Mouse (Mus musculus) MEL (cell line): ENCODE measurements around the gene Grk5. TPM values are rescaled to one million over a fixed set of nuclear protein-coding genes. Genes with fewer than 3 reads are reported as not detected.

Experiments used
- DNase-seq: peaks from one replicate; pipeline ENCODE4 v3.0.0; 2011; ENCODE audit warnings: low read depth, low spot score
- H3K27ac ChIP-seq: 2 replicates; pipeline ENCODE4 v1.5.1; 2012; ENCODE audit warnings: low read depth, mild to moderate bottlenecking, control low read depth, low read length, moderate library complexity; ENCODE audit not compliant: control insufficient read depth
- H3K27me3 ChIP-seq, 2 experiments: fragments of 150-350 bp in 1 of 2; sonication (generic) in 1 of 2; 2 replicates each; pipeline ENCODE4 v1.6.1; 2012; ENCODE audit warnings: low read length in 2 of 2, mild to moderate bottlenecking in 2 of 2, improper control_type of control experiment in 1 of 2, moderate library complexity in 1 of 2; ENCODE audit not compliant: insufficient read depth in 2 of 2, control insufficient read depth in 1 of 2
- H3K36me3 ChIP-seq, 2 experiments: 2 replicates each; pipeline ENCODE4 v1.6.1; 2012 to 2014; ENCODE audit warnings: low read length in 2 of 2, improper control_type of control experiment in 1 of 2, inconsistent platforms in 1 of 2, mild to moderate bottlenecking in 1 of 2; ENCODE audit not compliant: insufficient read depth in 2 of 2, control insufficient read depth in 1 of 2
- H3K4me1 ChIP-seq, 2 experiments: fragments of 150-350 bp in 1 of 2; sonication (generic) in 1 of 2; 2 replicates each; pipeline ENCODE4 v1.6.1; 2012; ENCODE audit warnings: low read length in 2 of 2, improper control_type of control experiment in 1 of 2, mild to moderate bottlenecking in 1 of 2; ENCODE audit not compliant: insufficient read depth in 2 of 2, control insufficient read depth in 1 of 2
- H3K4me3 ChIP-seq, 2 experiments: fragments of 150-350 bp in 1 of 2; sonication (generic) in 1 of 2; 2 replicates each; pipeline ENCODE4 v1.5.1; 2012; ENCODE audit warnings: low read depth in 2 of 2, low read length in 2 of 2, mild to moderate bottlenecking in 2 of 2, moderate library complexity in 2 of 2, control low read depth in 1 of 2, improper control_type of control experiment in 1 of 2; ENCODE audit not compliant: control insufficient read depth in 1 of 2, insufficient read depth in 1 of 2
- H3K79me2 ChIP-seq: 2 replicates; pipeline ENCODE4 v1.6.1; 2012; ENCODE audit warnings: mild to moderate bottlenecking, low read length, moderate library complexity; ENCODE audit not compliant: control insufficient read depth, poor library complexity, insufficient read depth
- H3K9ac ChIP-seq: 2 replicates; pipeline ENCODE4 v1.6.1; 2012; ENCODE audit warnings: low read depth, mild to moderate bottlenecking, control low read depth, low read length, moderate library complexity; ENCODE audit not compliant: control insufficient read depth, poor library complexity, severe bottlenecking
- H3K9me3 ChIP-seq: fragments of 150-350 bp; sonication (generic); replicated peaks from 2 replicates; pipeline ENCODE4 v1.6.1; 2012; ENCODE audit warnings: mild to moderate bottlenecking, low read length, improper control_type of control experiment, moderate library complexity; ENCODE audit not compliant: insufficient read depth
- BHLHE40 ChIP-seq: IDR thresholded peaks from 2 replicates; pipeline ENCODE4 v1.6.1; 2012; ENCODE audit warnings: low read depth, mild to moderate bottlenecking, inconsistent platforms, low read length, improper control_type of control experiment, borderline replicate concordance
- CHD1 ChIP-seq: IDR thresholded peaks from 2 replicates; pipeline ENCODE4 v1.6.1; 2012; ENCODE audit warnings: low read depth, mild to moderate bottlenecking, inconsistent platforms, low read length, improper control_type of control experiment
- E2F4 ChIP-seq: IDR thresholded peaks from 2 replicates; pipeline ENCODE4 v1.6.1; 2011; ENCODE audit warnings: low read depth, low read length, improper control_type of control experiment, borderline replicate concordance
- ELF1 ChIP-seq: IDR thresholded peaks from 2 replicates; pipeline ENCODE4 v1.6.1; 2014; ENCODE audit warnings: low read depth, mild to moderate bottlenecking, inconsistent platforms, low read length, improper control_type of control experiment, moderate library complexity
- EP300 ChIP-seq, 2 experiments: IDR thresholded peaks; 2 replicates each; pipeline ENCODE4 v1.6.1; 2011; ENCODE audit warnings: improper control_type of control experiment in 2 of 2, low read length in 2 of 2, low read depth in 1 of 2, mild to moderate bottlenecking in 1 of 2
- ETS1 ChIP-seq: IDR thresholded peaks from 2 replicates; pipeline ENCODE4 v1.6.1; 2012; ENCODE audit warnings: low read depth, mild to moderate bottlenecking, inconsistent platforms, low read length, improper control_type of control experiment, moderate library complexity
- GATA1 ChIP-seq: IDR thresholded peaks from 2 replicates; pipeline ENCODE4 v1.6.1; 2011; ENCODE audit warnings: low read depth, low read length, improper control_type of control experiment
- HCFC1 ChIP-seq: IDR thresholded peaks from 2 replicates; pipeline ENCODE4 v1.6.1; 2012; ENCODE audit warnings: low read depth, mild to moderate bottlenecking, inconsistent platforms, low read length, improper control_type of control experiment, moderate library complexity
- JUND ChIP-seq: IDR thresholded peaks from 2 replicates; pipeline ENCODE4 v1.6.1; 2011; ENCODE audit warnings: low read depth, mild to moderate bottlenecking, improper control_type of control experiment, low read length
- KAT2A ChIP-seq: conservative IDR thresholded peaks from 2 replicates; pipeline ENCODE4 v1.6.1; 2012; ENCODE audit warnings: low read depth, low read length, improper control_type of control experiment, inconsistent platforms
- MAFK ChIP-seq: IDR thresholded peaks from 2 replicates; pipeline ENCODE4 v1.6.1; 2011; ENCODE audit warnings: low read depth, mild to moderate bottlenecking, low read length, improper control_type of control experiment, borderline replicate concordance
- MAZ ChIP-seq: IDR thresholded peaks from 2 replicates; pipeline ENCODE4 v1.6.1; 2012; ENCODE audit warnings: low read depth, mild to moderate bottlenecking, inconsistent platforms, low read length, improper control_type of control experiment
- MEF2A ChIP-seq: IDR thresholded peaks from 2 replicates; pipeline ENCODE4 v1.6.1; 2014; ENCODE audit warnings: low read depth, mild to moderate bottlenecking, inconsistent platforms, low read length, improper control_type of control experiment; ENCODE audit not compliant: poor library complexity, insufficient replicate concordance, severe bottlenecking; ENCODE audit errors: extremely low read depth
- MYB ChIP-seq: IDR thresholded peaks from 2 replicates; pipeline ENCODE4 v1.6.1; 2011; ENCODE audit warnings: mild to moderate bottlenecking, low read depth, low read length, improper control_type of control experiment
- NRF1 ChIP-seq: IDR thresholded peaks from 2 replicates; pipeline ENCODE4 v1.6.1; 2014; ENCODE audit warnings: low read depth, mild to moderate bottlenecking, inconsistent platforms, low read length, improper control_type of control experiment, moderate library complexity; ENCODE audit not compliant: poor library complexity, insufficient read depth, severe bottlenecking
- POLR2AphosphoS2 ChIP-seq: IDR thresholded peaks from 2 replicates; pipeline ENCODE4 v1.6.1; 2011; ENCODE audit warnings: low read length, improper control_type of control experiment
- POLR2AphosphoS5 ChIP-seq: IDR thresholded peaks from 2 replicates; pipeline ENCODE4 v1.6.1; 2012; ENCODE audit warnings: low read depth, borderline replicate concordance, mild to moderate bottlenecking, inconsistent platforms, low read length, moderate library complexity, mixed read lengths
- RCOR1 ChIP-seq: IDR thresholded peaks from 2 replicates; pipeline ENCODE4 v1.6.1; 2012; ENCODE audit warnings: low read depth, mild to moderate bottlenecking, inconsistent platforms, low read length, improper control_type of control experiment
- SIN3A ChIP-seq: IDR thresholded peaks from 2 replicates; pipeline ENCODE4 v1.6.1; 2012; ENCODE audit warnings: low read length, improper control_type of control experiment, inconsistent platforms
- SMC3 ChIP-seq: IDR thresholded peaks from 2 replicates; pipeline ENCODE4 v1.6.1; 2011; ENCODE audit warnings: low read depth, low read length, improper control_type of control experiment
- TAL1 ChIP-seq: IDR thresholded peaks from 2 replicates; pipeline ENCODE4 v1.6.1; 2012; ENCODE audit warnings: mild to moderate bottlenecking, inconsistent platforms, low read length, moderate library complexity, mixed read lengths
- TCF12 ChIP-seq: IDR thresholded peaks from 2 replicates; pipeline ENCODE4 v1.6.1; 2014; ENCODE audit warnings: low read depth, mild to moderate bottlenecking, inconsistent platforms, low read length, improper control_type of control experiment, moderate library complexity
- USF1 ChIP-seq: IDR thresholded peaks from 2 replicates; pipeline ENCODE4 v1.6.1; 2014; ENCODE audit warnings: low read depth, mild to moderate bottlenecking, inconsistent platforms, low read length, improper control_type of control experiment, moderate library complexity
- USF2 ChIP-seq, 2 experiments: IDR thresholded peaks; 2 replicates each; pipeline ENCODE4 v1.6.1; 2011 to 2012; ENCODE audit warnings: improper control_type of control experiment in 2 of 2, low read length in 2 of 2, borderline replicate concordance in 1 of 2, inconsistent platforms in 1 of 2, low read depth in 1 of 2, mild to moderate bottlenecking in 1 of 2; ENCODE audit not compliant: insufficient read depth in 1 of 2
- ZC3H11A ChIP-seq: IDR thresholded peaks from 2 replicates; pipeline ENCODE4 v1.6.1; 2012; ENCODE audit warnings: low read depth, mild to moderate bottlenecking, inconsistent platforms, low read length, improper control_type of control experiment
- ZMIZ1 ChIP-seq: IDR thresholded peaks from 2 replicates; pipeline ENCODE4 v1.6.1; 2012; ENCODE audit warnings: low read depth, mild to moderate bottlenecking, inconsistent platforms, low read length, improper control_type of control experiment, moderate library complexity
- ZNF384 ChIP-seq: IDR thresholded peaks from 2 replicates; pipeline ENCODE4 v1.6.1; 2012; ENCODE audit warnings: low read depth, mild to moderate bottlenecking, inconsistent platforms, low read length, improper control_type of control experiment
- polyA plus RNA-seq, 2 experiments: library from polyadenylated mRNA; stranded (reverse) in 1 of 2; unstranded in 1 of 2; fragments of >175 nt in 1 of 2; fragments of >200 nt in 1 of 2; gene quantifications; 2 replicates each; pipeline versions ENCODE4 v1.2.1 to v1.2.4; 2012; ENCODE audit warnings: low replicate concordance in 2 of 2, low read depth in 1 of 2; ENCODE audit not compliant: insufficient read length in 2 of 2, insufficient read depth in 1 of 2, missing spikeins in 1 of 2
- total RNA-seq: library from RNA; depleted of rRNA; stranded (reverse); fragments of 300-350 nt; gene quantifications from 2 replicates; pipeline ENCODE4 v1.2.3, GENCODE M21; 2012

Grk5 gene
- total and polyA plus RNA-seq, 3 experiments = 4.2 to 8.1 TPM; not detected in 1

DNA sequence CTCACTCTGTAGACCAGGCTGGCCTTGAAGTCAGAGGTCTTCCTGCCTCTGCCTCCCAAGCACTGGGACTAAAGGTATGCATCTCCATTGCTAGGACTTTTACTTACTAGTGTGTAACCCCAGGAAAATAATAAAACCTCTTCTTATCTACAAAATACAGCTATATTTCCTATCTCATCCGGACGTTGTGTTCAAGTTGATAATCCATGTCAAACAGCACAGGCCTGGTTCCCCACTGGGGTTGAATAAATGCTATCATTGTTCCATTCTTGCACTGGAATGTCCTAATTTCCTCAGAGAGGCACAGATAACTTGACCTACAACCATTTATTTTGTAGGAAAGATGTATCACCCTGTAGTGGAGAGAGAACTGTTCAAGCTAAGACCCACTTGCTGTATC, 1.9 kb upstream of the Grk5 start:
- H3K9me3 ChIP-seq = no peaks in the 10 kb centered on the region
- peak; percentile 83 for DNase-seq
- TF ChIP-seq MAZ = peak; percentile 71; the same call in 1 of the 2 replicates
- TF ChIP-seq POLR2AphosphoS5 = no peak
- no peak for TF ChIP-seq ELF1
- peak; percentile 46; the same call in 1 of the 2 replicates for TF ChIP-seq HCFC1
- peak; percentile 95 for TF ChIP-seq TAL1
- TF ChIP-seq NRF1 = peak; percentile 7; the same call in 1 of the 2 replicates
- peak; percentile 90 for TF ChIP-seq SIN3A
- TF ChIP-seq ETS1 = peak; percentile 89
- no peak for TF ChIP-seq E2F4
- no peak for TF ChIP-seq CHD1
- peak; percentile 50; the same call in 1 of the 2 replicates for TF ChIP-seq POLR2AphosphoS2
- TF ChIP-seq USF2 (IDR thresholded peaks at IDR 0.05; ENCODE audit: borderline replicate concordance in 1 of 2, insufficient read depth in 1 of 2, low read depth in 1 of 2, low read length in 2 of 2) = no peak
- TF ChIP-seq ZMIZ1 = peak; percentile 62
- peak; percentile 99 for TF ChIP-seq GATA1
- 0 out of 2 replicates have a peak, but pooled peaks have one; percentile 33 for TF ChIP-seq ZNF384
- peak; percentile 57 for TF ChIP-seq KAT2A
- peak; percentile 98 to 99 for TF ChIP-seq EP300 (IDR thresholded peaks at IDR 0.05; ENCODE audit: low read depth in 1 of 2, low read length in 2 of 2)
- no peak for TF ChIP-seq SMC3
- TF ChIP-seq USF1 = no peak
- no peak; the same call in 1 of the 2 replicates for TF ChIP-seq MYB
- TF ChIP-seq ZC3H11A = no peak
- TF ChIP-seq BHLHE40 = peak; percentile 50; the same call in 1 of the 2 replicates
- TF ChIP-seq RCOR1 = peak; percentile 95
- TF ChIP-seq MAFK = peak; percentile 75; the same call in 1 of the 2 replicates
- peak; percentile 15; the same call in 1 of the 2 replicates for TF ChIP-seq JUND
- peak; percentile 59; the same call in 1 of the 2 replicates for TF ChIP-seq MEF2A
- peak; percentile 99 for TF ChIP-seq TCF12
- H3K27ac ChIP-seq = peak overlapping the region; percentile 84
- peaks cover 0 to 33% of the 10 kb centered on the region in 2 experiments; a peak in 2 of 4 replicates for H3K36me3 ChIP-seq
- 0 out of 4 replicates have a peak overlapping the region, but pooled peaks of 1 of the 2 experiments have one; percentile 0 for H3K4me3 ChIP-seq
- H3K79me2 ChIP-seq = peaks cover 2% of the 10 kb centered on the region; the same call in 1 of the 2 replicates
- H3K27me3 ChIP-seq = no peaks in the 10 kb centered on the region
- peaks cover 18 to 24% of the 10 kb centered on the region in 2 experiments for H3K4me1 ChIP-seq
- 0 out of 2 replicates have a peak overlapping the region, but pooled peaks have one; percentile 4 for H3K9ac ChIP-seq
